In the genomic region with DNA sequence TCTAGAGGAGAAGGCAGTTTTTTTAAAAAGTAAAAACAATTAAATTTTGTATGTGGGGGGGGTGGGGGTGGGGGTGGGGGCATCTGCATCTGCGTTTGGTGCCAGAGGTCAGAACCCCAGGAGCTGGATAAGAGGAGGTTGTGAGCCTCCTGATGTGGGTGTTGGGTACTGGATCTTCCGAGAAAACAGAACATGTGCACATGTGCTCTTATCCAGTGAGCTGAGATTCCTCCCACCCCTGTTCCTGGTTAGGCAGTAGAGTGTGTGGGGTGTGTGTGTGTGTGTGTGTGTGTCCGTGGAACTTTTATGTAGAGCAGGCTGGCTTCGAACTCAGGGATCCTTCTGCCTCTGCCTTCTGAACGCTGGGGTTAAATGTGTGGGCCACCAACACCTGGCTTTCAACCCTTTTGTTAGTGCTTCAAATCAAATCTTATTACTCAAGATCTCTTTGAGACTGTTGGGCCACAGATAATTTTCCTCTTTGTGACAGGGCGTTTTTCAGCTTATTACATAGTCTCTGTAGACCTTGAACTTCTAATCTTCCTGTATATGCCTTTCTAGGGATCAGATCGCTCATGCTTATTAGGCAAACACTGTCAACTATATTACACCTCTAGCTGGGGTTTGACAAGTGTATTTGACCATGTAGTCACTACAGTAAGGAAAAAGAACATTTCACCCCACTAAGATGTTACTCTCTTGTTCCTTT, we compare ENCODE assay signal across 8 mouse cellular contexts. TPM values are rescaled to one million over a fixed set of nuclear protein-coding genes. Genes with fewer than 3 reads are reported as not detected.
DNase-seq lines count a peak whose midpoint lies in the region; ATAC-seq and TF ChIP-seq lines count a peak whose summit lies in the region.

No protein-coding gene starts in this region.

- ATAC-seq in forebrain, embryonic 12.5 days (ENCODE audit: low FRiP score), result no peak
- no peak for ATAC-seq in liver, postnatal 0 days

- H3K4me2 ChIP-seq in forebrain, embryonic 12.5 days, result peak overlapping the region; percentile 68
- peak overlapping the region; percentile 84 for H3K4me2 ChIP-seq in liver, postnatal 0 days (ENCODE audit: low read depth, low read length)

- intact Hi-C loops in heart, postnatal 25 days (cut with DNase I), result loop anchor here (5.0 kb wide), 1 partner anchor 56 kb away; no protein-coding TSS in a partner anchor

- 74% methylated on average over 7 of the region's 7 CpGs for whole genome bisulfite sequencing in heart, embryonic 10.5 days
- WGBS in forebrain, embryonic 12.5 days, result 79% methylated on average over 7 of the region's 7 CpGs
- 43% methylated on average over 7 of the region's 7 CpGs for WGBS in liver, postnatal 0 days (ENCODE audit: insufficient replicate concordance)

- no peak for TF ChIP-seq EP300 in liver, postnatal 0 days (IDR thresholded peaks at IDR 0.05; ENCODE audit: low read depth)

- H3K36me3 ChIP-seq in heart, embryonic 10.5 days, result peaks cover 40% of the 10 kb centered on the region
- peaks cover 33% of the 10 kb centered on the region for H3K36me3 ChIP-seq in forebrain, embryonic 12.5 days (replicated peaks)
- peaks cover 18% of the 10 kb centered on the region for H3K36me3 ChIP-seq in liver, postnatal 0 days (replicated peaks; ENCODE audit: insufficient read depth, low read length)

- no peaks in the 10 kb centered on the region for H3K27me3 ChIP-seq in heart, embryonic 10.5 days (ENCODE audit: insufficient read depth, poor library complexity, severe bottlenecking)
- H3K27me3 ChIP-seq in forebrain, embryonic 12.5 days, result no peaks in the 10 kb centered on the region
- H3K27me3 ChIP-seq in liver, postnatal 0 days (ENCODE audit: insufficient read depth, low read length), result no peaks in the 10 kb centered on the region

- H3K27ac ChIP-seq in heart, embryonic 10.5 days, result peak overlapping the region; percentile 96
- no peak overlapping the region for H3K27ac ChIP-seq in forebrain, embryonic 12.5 days
- peak overlapping the region; percentile 78 for H3K27ac ChIP-seq in liver, postnatal 0 days (ENCODE audit: low read depth)

- H3K9me3 ChIP-seq in heart, embryonic 10.5 days, result no peaks in the 10 kb centered on the region
- H3K9me3 ChIP-seq in forebrain, embryonic 12.5 days, result no peaks in the 10 kb centered on the region
- H3K9me3 ChIP-seq in liver, postnatal 0 days (ENCODE audit: low read length), result no peaks in the 10 kb centered on the region

- TF ChIP-seq CTCF in liver, postnatal 0 days (IDR thresholded peaks at IDR 0.05; ENCODE audit: low read depth), result no peak

- H3K4me3 ChIP-seq in heart, embryonic 10.5 days, result peak overlapping the region; percentile 89
- H3K4me3 ChIP-seq in forebrain, embryonic 12.5 days (replicated peaks), result peak overlapping the region; percentile 83
- peak overlapping the region; percentile 89 for H3K4me3 ChIP-seq in liver, postnatal 0 days (ENCODE audit: low read depth, low read length)

- peak overlapping the region; percentile 83 for H3K9ac ChIP-seq in forebrain, embryonic 12.5 days
- H3K9ac ChIP-seq in liver, postnatal 0 days (replicated peaks), result peak overlapping the region; percentile 93

- DNase-seq in heart, embryonic 10.5 days (ENCODE audit: low spot score), result no peak
- no peak for DNase-seq in heart, postnatal 25 days (ENCODE audit: low spot score)
- peak; percentile 16 for DNase-seq in CD4-positive helper T cell, adult 2 months (ENCODE audit: low read depth, low spot score)
- no peak for DNase-seq in liver, postnatal 0 days
- no peak for DNase-seq in gastrocnemius, postnatal 25 days
- DNase-seq in gastrocnemius, postnatal 10 days, result no peak
- no peak for DNase-seq in kidney, adult 11 months

- peaks cover 11% of the 10 kb centered on the region for H3K4me1 ChIP-seq in heart, embryonic 10.5 days
- peaks cover 10% of the 10 kb centered on the region for H3K4me1 ChIP-seq in forebrain, embryonic 12.5 days
- peaks cover 12% of the 10 kb centered on the region for H3K4me1 ChIP-seq in liver, postnatal 0 days (ENCODE audit: insufficient read depth)

RNA-seq across cellular contexts. Expression of a gene that starts 0.9 kb away (rescaled TPM):
- 92.3 and 109 TPM in 2 replicates for polyA plus RNA-seq in heart, embryonic 10.5 days (2016; fragmentation: Nextera tagmentation; extraction: Ambion mirVana)
- 10 to 100 TPM; 32.8 to 36.6 TPM for total RNA-seq in heart, postnatal 25 days (2021)
- polyA plus RNA-seq in forebrain, embryonic 12.5 days (2016; fragmentation: Nextera tagmentation; extraction: Ambion mirVana), result 157 and 167 TPM in 2 replicates
- 19.7 and 23.6 TPM in 2 replicates for polyA plus RNA-seq in liver, postnatal 0 days (2015; fragmentation: Nextera tagmentation; extraction: Ambion mirVana)
- 10 to 100 TPM; 26.7 to 29.0 TPM for total RNA-seq in gastrocnemius, postnatal 25 days (2021)
- 10 to 100 TPM; 29.4 to 32.5 TPM for total RNA-seq in gastrocnemius, postnatal 10 days (2021)

RNA-seq across cellular contexts. Expression of a gene that starts 55.0 kb away (rescaled TPM):
- 9.9 and 13.0 TPM in 2 replicates for polyA plus RNA-seq in heart, embryonic 10.5 days (2016; fragmentation: Nextera tagmentation; extraction: Ambion mirVana)
- total RNA-seq in heart, postnatal 25 days (2021), result 10 to 100 TPM; 10.5 to 13.2 TPM
- polyA plus RNA-seq in forebrain, embryonic 12.5 days (2016; fragmentation: Nextera tagmentation; extraction: Ambion mirVana), result 22.3 and 26.6 TPM in 2 replicates
- 6.9 and 7.3 TPM in 2 replicates for polyA plus RNA-seq in liver, postnatal 0 days (2015; fragmentation: Nextera tagmentation; extraction: Ambion mirVana)
- 10 to 100 TPM; 10.2 to 10.9 TPM for total RNA-seq in gastrocnemius, postnatal 25 days (2021)
- total RNA-seq in gastrocnemius, postnatal 10 days (2021), result 10 to 100 TPM; 15.0 to 22.1 TPM
